Mouse (Mus musculus) frontal cortex, adult 2 months (tissue): ENCODE data around the gene Ttll3. TPM values are rescaled to one million over a fixed set of nuclear protein-coding genes. Genes with fewer than 3 reads are reported as not detected.

Experiments
- DNase-seq, 2 experiments: peaks; one replicate each; pipeline ENCODE4 v3.0.0; 2022; ENCODE audit warnings: low spot score in 1 of 2; ENCODE audit errors: extremely low spot score in 1 of 2
- polyA plus RNA-seq: library from polyadenylated mRNA; depleted of rRNA; stranded (reverse); fragments of >200 nt; gene quantifications from 2 replicates; pipeline ENCODE4 v1.2.3, GENCODE M21; 2012; rRNA removed

Gene Ttll3
- 22.1 and 22.6 TPM in 2 replicates for polyA plus RNA-seq

- no peak for DNase-seq
Measured at GRCm38 (mm10) chr6:113388960-113389359, at the start of gene Ttll3. Ttll3 (plus strand) TSS chr6:113389260.

- no peak for DNase-seq
Measured at GRCm38 (mm10) chr6:113341574-113341973, 47.5 kb upstream of the Ttll3 start.

GRCm38 (mm10) chr6:113342297-113342696, 46.8 kb upstream of the Ttll3 start:
- peak in 1 of 2 experiments; percentile 53 for DNase-seq

- peak; percentile 46 to 79 for DNase-seq
Measured at GRCm38 (mm10) chr6:113343177-113344092, 45.6 kb upstream of the Ttll3 start, which contains the start of gene Camk1. Camk1 (minus strand) TSS chr6:113343984.

- DNase-seq: peak in 1 of 2 experiments; percentile 41
Measured at GRCm38 (mm10) chr6:113344321-113344720, 44.7 kb upstream of the Ttll3 start.

- DNase-seq: no peak
Measured at GRCm38 (mm10) chr6:113346897-113347296, 42.2 kb upstream of the Ttll3 start.

- no peak for DNase-seq
Measured at GRCm38 (mm10) chr6:113350538-113350937, 38.5 kb upstream of the Ttll3 start.

GRCm38 (mm10) chr6:113351161-113351560, 37.9 kb upstream of the Ttll3 start:
- DNase-seq: no peak

GRCm38 (mm10) chr6:113351653-113352052, 37.4 kb upstream of the Ttll3 start:
- DNase-seq: no peak

- DNase-seq: no peak
Measured at GRCm38 (mm10) chr6:113352820-113353219, 36.2 kb upstream of the Ttll3 start.

GRCm38 (mm10) chr6:113353696-113354095, 35.4 kb upstream of the Ttll3 start:
- no peak for DNase-seq

GRCm38 (mm10) chr6:113361476-113361875, 27.6 kb upstream of the Ttll3 start:
- no peak for DNase-seq

GRCm38 (mm10) chr6:113362241-113362640, 26.8 kb upstream of the Ttll3 start:
- DNase-seq: peak in 1 of 2 experiments; percentile 17

GRCm38 (mm10) chr6:113364518-113365135, 24.4 kb upstream of the Ttll3 start:
- DNase-seq: no peak

GRCm38 (mm10) chr6:113366639-113367038, 22.4 kb upstream of the Ttll3 start:
- no peak for DNase-seq

GRCm38 (mm10) chr6:113367574-113367973, 21.5 kb upstream of the Ttll3 start:
- DNase-seq: no peak

GRCm38 (mm10) chr6:113368124-113368523, 20.9 kb upstream of the Ttll3 start:
- DNase-seq: no peak

- DNase-seq: no peak
Measured at GRCm38 (mm10) chr6:113368577-113368976, 20.5 kb upstream of the Ttll3 start.

- DNase-seq: no peak
Measured at GRCm38 (mm10) chr6:113370194-113370929, 18.7 kb upstream of the Ttll3 start.

GRCm38 (mm10) chr6:113373491-113373890, 15.6 kb upstream of the Ttll3 start:
- DNase-seq: no peak

GRCm38 (mm10) chr6:113377172-113377495, 11.9 kb upstream of the Ttll3 start:
- DNase-seq: peak in 1 of 2 experiments; percentile 49
